Mouse (Mus musculus): ENCODE measurements at regions not wholly inside any gene's neighbourhood (a gene's known extent, or its start where the extent isn't known, plus 50 kb on each side); places are given as distances from the start of the nearest gene placed in this dataset.

GRCm38 (mm10) chr8:89314907-89315306, 270.9 kb upstream of the Sall1 start:
- Histone ChIP-seq H3K9ac (replicated peaks) (no peak overlapping the region), H3K27ac (replicated peaks) (no peak overlapping the region), H3K9me3 (replicated peaks) (no peaks in the 10 kb centered on the region), H3K36me3 (no peaks in the 10 kb centered on the region), H3K27me3 (replicated peaks) (no peaks in the 10 kb centered on the region), H3K4me1 (peaks cover 9% of the 10 kb centered on the region), H3K4me2 (no peak overlapping the region), H3K4me3 (replicated peaks) (no peak overlapping the region)
- whole genome bisulfite sequencing, result 63% methylated on average over 3 of the region's 3 CpGs
- no peak for ATAC-seq (ENCODE audit: low FRiP score)

- ATAC-seq (ENCODE audit: low FRiP score), result peak; percentile 38; the same call in 1 of the 2 replicates
- Histone ChIP-seq H3K4me3 (replicated peaks) (no peak overlapping the region), H3K4me1 (peaks cover 14% of the 10 kb centered on the region), H3K9me3 (replicated peaks) (no peaks in the 10 kb centered on the region), H3K27ac (replicated peaks) (0 out of 2 replicates have a peak overlapping the region, but pooled peaks have one; percentile 2), H3K36me3 (no peaks in the 10 kb centered on the region), H3K4me2 (no peak overlapping the region), H3K9ac (replicated peaks) (no peak overlapping the region), H3K27me3 (replicated peaks) (no peaks in the 10 kb centered on the region)
- WGBS, result 11% methylated on average over 5 of the region's 5 CpGs
These were observed 266.8 kb upstream of the Sall1 start for GRCm38 (mm10) chr8:89310696-89311214.

- H3K9ac ChIP-seq (replicated peaks), result no peak overlapping the region
- H3K9me3 ChIP-seq (replicated peaks), result no peaks in the 10 kb centered on the region
- H3K4me3 ChIP-seq (replicated peaks), result no peak overlapping the region
- ATAC-seq (ENCODE audit: low FRiP score), result no peak
- H3K4me2 ChIP-seq, result no peak overlapping the region
- peak overlapping the region; percentile 49 for H3K27ac ChIP-seq (replicated peaks)
- H3K4me1 ChIP-seq, result peaks cover 14% of the 10 kb centered on the region
- 11% methylated on average over 4 of the region's 4 CpGs for WGBS
- H3K36me3 ChIP-seq, result no peaks in the 10 kb centered on the region
- no peaks in the 10 kb centered on the region for H3K27me3 ChIP-seq (replicated peaks)
These were observed 265.6 kb upstream of the Sall1 start for GRCm38 (mm10) chr8:89309591-89309990.

- Histone ChIP-seq H3K4me3 (replicated peaks) (no peak overlapping the region), H3K27me3 (replicated peaks) (no peaks in the 10 kb centered on the region), H3K4me1 (peaks cover 14% of the 10 kb centered on the region), H3K9me3 (replicated peaks) (no peaks in the 10 kb centered on the region), H3K36me3 (no peaks in the 10 kb centered on the region), H3K27ac (replicated peaks) (peak overlapping the region; percentile 49), H3K4me2 (no peak overlapping the region), H3K9ac (replicated peaks) (no peak overlapping the region)
- 11% methylated on average over 5 of the region's 5 CpGs for WGBS
- no peak for ATAC-seq (ENCODE audit: low FRiP score)
These were observed 265.0 kb upstream of the Sall1 start for GRCm38 (mm10) chr8:89308950-89309349.

GRCm38 (mm10) chr8:89308532-89308931, 264.6 kb upstream of the Sall1 start:
- no peak for ATAC-seq (ENCODE audit: low FRiP score)
- Histone ChIP-seq H3K9ac (replicated peaks) (no peak overlapping the region), H3K4me2 (no peak overlapping the region), H3K4me3 (replicated peaks) (no peak overlapping the region), H3K27me3 (replicated peaks) (no peaks in the 10 kb centered on the region), H3K9me3 (replicated peaks) (no peaks in the 10 kb centered on the region), H3K36me3 (no peaks in the 10 kb centered on the region), H3K27ac (replicated peaks) (peak overlapping the region; percentile 49), H3K4me1 (peaks cover 14% of the 10 kb centered on the region)
- WGBS, result 14% methylated on average over 8 of the region's 8 CpGs

DNA sequence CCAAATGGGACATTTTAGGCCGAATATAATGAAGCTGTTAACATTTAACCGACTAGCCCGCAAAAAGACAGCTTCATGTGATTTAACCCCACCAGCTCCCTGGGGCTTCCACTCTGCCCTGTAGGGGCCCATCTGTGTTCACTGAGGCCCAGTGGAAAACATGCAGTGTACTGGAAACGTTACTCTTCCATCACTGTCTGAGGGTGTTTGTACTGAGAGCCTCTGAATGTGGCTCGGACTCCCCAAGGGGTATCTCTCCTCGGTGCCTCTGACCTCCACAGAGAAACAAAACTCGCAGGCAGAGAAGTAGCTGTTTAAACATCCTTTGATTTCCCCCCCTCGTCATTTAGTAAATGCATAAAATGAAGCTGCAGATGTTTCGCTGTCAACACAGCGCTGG, 263.6 kb upstream of the Sall1 start:
- Histone ChIP-seq H3K4me2 (no peak overlapping the region), H3K4me1 (peaks cover 14% of the 10 kb centered on the region), H3K9me3 (replicated peaks) (no peaks in the 10 kb centered on the region), H3K4me3 (replicated peaks) (no peak overlapping the region), H3K27me3 (replicated peaks) (no peaks in the 10 kb centered on the region), H3K9ac (replicated peaks) (no peak overlapping the region), H3K36me3 (no peaks in the 10 kb centered on the region), H3K27ac (replicated peaks) (no peak overlapping the region; the same call in 1 of the 2 replicates)
- 16% methylated on average over 10 of the region's 10 CpGs for WGBS
- ATAC-seq (ENCODE audit: low FRiP score), result no peak

GRCm38 (mm10) chr8:89307085-89307484, 263.1 kb upstream of the Sall1 start:
- H3K27ac ChIP-seq (replicated peaks), result no peak overlapping the region; the same call in 1 of the 2 replicates
- no peaks in the 10 kb centered on the region for H3K36me3 ChIP-seq
- no peak overlapping the region for H3K9ac ChIP-seq (replicated peaks)
- H3K27me3 ChIP-seq (replicated peaks), result no peaks in the 10 kb centered on the region
- 69% methylated on average over 4 of the region's 4 CpGs for WGBS
- H3K4me3 ChIP-seq (replicated peaks), result no peak overlapping the region
- no peak overlapping the region for H3K4me2 ChIP-seq
- peaks cover 14% of the 10 kb centered on the region for H3K4me1 ChIP-seq
- H3K9me3 ChIP-seq (replicated peaks), result no peaks in the 10 kb centered on the region
- ATAC-seq (ENCODE audit: low FRiP score), result no peak

- no peak overlapping the region for H3K4me2 ChIP-seq
- peaks cover 12% of the 10 kb centered on the region for H3K4me1 ChIP-seq
- no peak overlapping the region for H3K9ac ChIP-seq (replicated peaks)
- ATAC-seq (ENCODE audit: low FRiP score), result no peak
- H3K4me3 ChIP-seq (replicated peaks), result no peak overlapping the region
- H3K36me3 ChIP-seq, result no peaks in the 10 kb centered on the region
- H3K27ac ChIP-seq (replicated peaks), result no peak overlapping the region
- H3K27me3 ChIP-seq (replicated peaks), result no peaks in the 10 kb centered on the region
- no peaks in the 10 kb centered on the region for H3K9me3 ChIP-seq (replicated peaks)
- WGBS, result 67% methylated on average over 10 of the region's 10 CpGs
These were observed 260.2 kb upstream of the Sall1 start for GRCm38 (mm10) chr8:89304116-89304515.

- Histone ChIP-seq H3K27ac (replicated peaks) (no peak overlapping the region), H3K4me3 (replicated peaks) (no peak overlapping the region), H3K9me3 (replicated peaks) (no peaks in the 10 kb centered on the region), H3K9ac (replicated peaks) (no peak overlapping the region), H3K4me1 (peaks cover 6% of the 10 kb centered on the region), H3K27me3 (replicated peaks) (no peaks in the 10 kb centered on the region), H3K36me3 (no peaks in the 10 kb centered on the region), H3K4me2 (no peak overlapping the region)
- WGBS, result 85% methylated on average over 4 of the region's 4 CpGs
- no peak for ATAC-seq (ENCODE audit: low FRiP score)
These were observed 259.4 kb upstream of the Sall1 start for GRCm38 (mm10) chr8:89303326-89303725.

DNA sequence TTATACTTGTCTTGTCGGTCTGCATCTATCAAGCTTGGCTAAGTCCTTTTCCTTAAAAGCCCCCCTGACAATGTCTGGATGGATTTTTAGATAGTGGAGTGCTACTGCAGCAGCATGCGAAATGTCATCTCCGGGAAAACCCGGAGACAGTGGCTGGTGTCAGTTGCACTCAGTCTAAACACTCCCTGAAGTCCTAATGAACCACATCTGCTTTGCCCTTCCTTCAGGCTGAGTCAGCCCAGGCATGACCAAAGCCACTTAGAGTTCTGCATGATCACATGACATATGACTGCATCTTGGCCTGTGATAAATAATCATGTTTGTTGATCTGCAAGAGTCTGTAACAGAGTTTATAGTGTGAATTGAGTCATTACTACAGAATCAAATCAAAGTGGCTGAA, 255.7 kb upstream of the Sall1 start:
- H3K36me3 ChIP-seq, result no peaks in the 10 kb centered on the region
- no peaks in the 10 kb centered on the region for H3K4me1 ChIP-seq
- H3K9me3 ChIP-seq (replicated peaks), result no peaks in the 10 kb centered on the region
- no peak for ATAC-seq (ENCODE audit: low FRiP score)
- no peak overlapping the region for H3K4me3 ChIP-seq (replicated peaks)
- no peak overlapping the region for H3K9ac ChIP-seq (replicated peaks)
- no peak overlapping the region for H3K4me2 ChIP-seq
- H3K27me3 ChIP-seq (replicated peaks), result no peaks in the 10 kb centered on the region
- no peak overlapping the region for H3K27ac ChIP-seq (replicated peaks)
- WGBS, result 90% methylated on average over 4 of the region's 4 CpGs

DNA sequence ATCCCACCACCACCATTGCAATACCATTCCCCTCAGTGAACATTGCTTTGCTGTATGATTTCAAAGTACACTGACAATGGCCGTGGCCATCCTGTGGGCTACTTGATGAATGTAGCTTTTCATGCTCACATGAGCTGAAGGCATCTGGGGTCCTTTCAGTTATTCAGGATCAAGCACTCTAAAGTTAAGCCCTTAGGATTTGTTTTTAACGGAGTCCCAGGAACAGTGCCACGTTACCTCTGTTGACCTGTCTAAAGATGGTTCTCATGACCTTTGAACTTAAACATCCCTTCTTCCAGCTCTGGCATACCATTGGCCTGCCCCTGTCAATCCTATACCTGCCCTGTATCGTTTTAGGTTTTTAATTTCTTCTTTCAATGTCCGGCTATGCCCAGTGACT, 251.7 kb upstream of the Sall1 start:
- Histone ChIP-seq H3K9me3 (replicated peaks) (no peaks in the 10 kb centered on the region), H3K4me2 (no peak overlapping the region), H3K27ac (replicated peaks) (no peak overlapping the region), H3K9ac (replicated peaks) (no peak overlapping the region), H3K27me3 (replicated peaks) (no peaks in the 10 kb centered on the region), H3K4me3 (replicated peaks) (no peak overlapping the region), H3K36me3 (no peaks in the 10 kb centered on the region), H3K4me1 (no peaks in the 10 kb centered on the region)
- ATAC-seq (ENCODE audit: low FRiP score), result no peak
- WGBS, result 74% methylated on average over 5 of the region's 5 CpGs

- Histone ChIP-seq H3K9me3 (replicated peaks) (no peaks in the 10 kb centered on the region), H3K36me3 (no peaks in the 10 kb centered on the region), H3K9ac (replicated peaks) (no peak overlapping the region), H3K27ac (replicated peaks) (no peak overlapping the region), H3K4me3 (replicated peaks) (no peak overlapping the region), H3K27me3 (replicated peaks) (no peaks in the 10 kb centered on the region), H3K4me1 (0 out of 2 replicates have a peak, but pooled peaks cover 3% of the 10 kb centered on the region), H3K4me2 (no peak overlapping the region)
- 9% methylated on average over 5 of the region's 5 CpGs for WGBS
- no peak for ATAC-seq (ENCODE audit: low FRiP score)
These were observed 245.1 kb upstream of the Sall1 start for GRCm38 (mm10) chr8:89289017-89289416.

Data from neural tube, embryonic 15.5 days (tissue).